Mouse (Mus musculus) T-cell, adult 66 days (primary cell): ENCODE data around the gene Wdr3. TPM values are rescaled to one million over a fixed set of nuclear protein-coding genes. Genes with fewer than 3 reads are reported as not detected.

Source experiments
- total RNA-seq, 2 experiments: library from RNA; stranded (reverse); gene quantifications; 3 replicates in 1 of 2; 4 replicates in 1 of 2; pipeline ENCODE4 v1.2.4; 2023

The Wdr3 gene
- total RNA-seq = 10 to 100 TPM; 60.6 to 72.1 TPM

DNA sequence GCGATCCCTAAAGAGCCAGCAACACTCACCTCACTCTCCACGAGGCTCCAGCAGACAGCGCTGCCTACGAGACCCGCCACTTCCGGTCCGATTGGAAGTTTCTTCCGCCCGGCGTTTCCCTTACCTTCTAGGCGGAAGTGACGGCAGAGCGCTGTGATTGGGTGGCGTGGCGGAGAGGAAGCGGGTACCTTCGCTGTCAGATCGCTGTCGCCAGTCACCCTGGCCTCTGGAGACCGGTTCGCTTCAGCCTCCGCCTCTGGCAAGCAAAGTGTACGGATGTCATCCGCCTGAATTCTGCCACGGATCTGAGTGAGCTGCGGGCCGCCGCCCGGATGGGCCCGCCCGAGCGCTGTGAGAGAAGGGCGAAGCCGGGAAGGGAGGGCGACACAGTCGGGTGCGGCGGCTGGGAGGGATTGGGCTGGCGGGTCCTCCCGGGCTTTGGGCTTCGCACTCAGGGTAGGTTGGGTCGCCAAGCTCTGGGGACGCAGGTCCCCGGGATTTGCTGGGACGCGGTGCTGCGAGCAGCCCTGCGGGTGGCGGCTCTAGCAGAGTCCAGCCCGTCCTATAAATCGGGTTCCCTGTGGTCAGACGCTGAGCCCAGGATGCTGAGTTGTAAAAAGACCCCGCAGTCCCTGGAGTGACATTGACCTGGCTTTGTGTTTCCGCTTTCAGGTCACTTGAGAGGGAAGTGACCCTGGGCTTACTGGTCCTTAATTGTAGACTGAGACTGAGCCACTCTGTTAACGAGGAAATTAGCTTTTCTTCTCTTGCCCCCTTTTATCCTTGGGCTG lies at the start of gene Wdr3, which contains the start of gene Gdap2:
Gene Wdr3 (minus strand): TSS at position 93 of the 791 bp plus-strand sequence.
Gene Gdap2 (plus strand): TSS at position 67 of the 791 bp plus-strand sequence.

Other genes with a start within 250 kb of the Wdr3 start
- gene Gdap2, start within 50 bp of the Wdr3 start, total RNA-seq = 10 to 100 TPM; 25.2 to 27.3 TPM